Mouse (Mus musculus) WW6 (cell line): ENCODE data around the gene Krtap19-1.
A peak's percentile ranks its signal among the peaks of the same experiment; 100 is the strongest.

Experiments
- DNase-seq: peaks from one replicate; pipeline ENCODE4 v3.0.0-alpha.2; 2013; ENCODE audit warnings: low read depth, low spot score

The Krtap19-1 gene

DNA sequence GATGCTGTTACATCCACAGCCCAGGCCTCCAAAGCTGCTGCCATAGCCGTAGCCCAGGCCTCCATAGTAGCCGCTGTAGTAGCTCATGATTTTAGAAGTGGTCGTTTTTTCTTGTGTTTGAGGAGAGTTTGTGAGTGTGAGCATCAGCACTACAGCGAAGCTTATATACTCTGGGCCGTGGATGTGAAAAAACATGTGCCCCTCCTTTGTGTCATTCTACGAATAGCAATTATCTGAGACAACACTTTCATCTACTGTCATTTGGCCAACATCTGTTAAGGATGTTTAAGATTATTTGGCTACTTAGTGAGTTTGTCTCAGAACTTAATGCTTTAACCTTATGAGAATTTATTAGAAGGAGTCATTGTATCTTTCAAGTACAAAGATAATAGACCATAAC lies at the start of gene Krtap19-1:
Gene Krtap19-1 (minus strand): TSS at position 101 of the 400 bp plus-strand sequence.
- no peak for DNase-seq

DNA sequence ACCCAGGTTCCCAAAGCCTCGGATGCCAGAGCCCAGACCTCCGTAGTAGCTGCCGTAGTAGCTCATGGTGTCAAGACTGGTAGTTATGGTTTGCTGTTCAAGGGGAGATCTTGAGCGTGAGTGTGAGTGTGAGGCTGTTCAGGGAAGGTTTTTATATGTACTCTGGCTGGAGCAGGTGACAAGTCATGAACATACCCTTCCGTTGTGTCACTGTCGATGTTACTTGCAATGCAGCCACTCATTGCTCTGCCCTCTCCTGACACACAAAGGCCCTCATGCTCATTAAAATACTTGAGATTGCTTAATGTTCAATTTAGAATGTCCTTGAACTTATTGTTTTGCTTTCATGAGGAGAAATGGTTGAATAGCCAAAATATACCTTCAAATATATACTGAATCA lies 27.1 kb upstream of the Krtap19-1 start, which contains the start of gene Krtap19-5:
Gene Krtap19-5 (minus strand): TSS at position 101 of the 400 bp plus-strand sequence.
- DNase-seq, result no peak

GRCm38 (mm10) chr16:88886870-88887269 lies 17.7 kb upstream of the Krtap19-1 start:
- DNase-seq, result no peak

GRCm38 (mm10) chr16:88884989-88885388 lies 15.8 kb upstream of the Krtap19-1 start, which contains the start of gene Krtap19-4:
Gene Krtap19-4 (minus strand): TSS chr16:88885089.
- DNase-seq, result no peak

DNA sequence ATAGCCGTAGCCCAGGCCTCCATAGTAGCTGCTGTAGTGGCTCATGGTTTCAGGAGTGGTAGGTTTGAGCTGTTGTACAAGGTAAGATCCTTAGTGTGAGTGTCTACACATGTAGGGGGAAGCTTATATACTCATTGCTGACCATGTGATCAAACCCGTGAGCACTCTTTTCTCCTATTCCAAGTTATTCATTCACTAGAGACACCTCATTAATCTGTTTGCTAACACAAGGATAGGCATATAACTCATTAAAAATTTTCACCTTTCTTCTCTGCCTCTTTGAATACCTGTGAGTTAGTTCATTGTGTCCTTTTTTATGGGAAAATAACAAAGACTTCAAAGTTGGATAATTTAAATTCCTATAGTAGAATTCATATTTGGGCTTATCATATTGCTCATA lies 8.7 kb upstream of the Krtap19-1 start, which contains the start of gene Krtap19-3:
Gene Krtap19-3 (minus strand): TSS at position 101 of the 400 bp plus-strand sequence.
- no peak for DNase-seq

GRCm38 (mm10) chr16:88874169-88874568 lies 5.0 kb upstream of the Krtap19-1 start, which contains the start of gene Krtap19-2:
Gene Krtap19-2 (minus strand): TSS chr16:88874269.
- DNase-seq, result no peak

GRCm38 (mm10) chr16:88864887-88865407 lies 4.3 kb downstream of the Krtap19-1 start:
- no peak for DNase-seq

DNA sequence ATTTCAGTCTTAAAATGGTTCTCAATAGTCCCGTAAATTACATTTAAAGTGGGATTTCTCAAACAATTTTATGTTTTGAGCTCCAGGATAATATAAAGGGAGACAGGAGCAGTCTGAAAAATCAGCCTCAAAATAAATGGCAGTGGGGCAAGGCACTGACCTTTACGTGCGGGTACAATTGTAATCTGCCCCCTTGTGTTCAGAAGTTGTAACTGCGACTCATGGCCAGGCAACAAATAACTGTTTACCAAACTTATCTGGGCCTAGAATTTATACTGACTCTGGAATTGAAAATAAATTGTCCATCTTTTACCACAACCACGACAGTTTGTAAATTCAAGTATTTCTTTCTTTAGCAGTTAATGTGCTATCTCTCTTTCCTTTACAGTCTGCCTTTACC lies 17.8 kb downstream of the Krtap19-1 start:
- peak; percentile 3 for DNase-seq

- DNase-seq, result no peak
Observed at GRCm38 (mm10) chr16:88848558-88848957, 20.7 kb downstream of the Krtap19-1 start.

GRCm38 (mm10) chr16:88847363-88847762 lies 21.8 kb downstream of the Krtap19-1 start:
- DNase-seq, result no peak

GRCm38 (mm10) chr16:88826978-88827377 lies 42.2 kb downstream of the Krtap19-1 start:
- DNase-seq, result no peak

GRCm38 (mm10) chr16:88826095-88826652 lies 43.0 kb downstream of the Krtap19-1 start, which contains the start of gene Krtap14:
Gene Krtap14 (minus strand): TSS chr16:88826145.
- DNase-seq, result no peak

GRCm38 (mm10) chr16:88823736-88824135 lies 45.5 kb downstream of the Krtap19-1 start:
- no peak for DNase-seq

- no peak for DNase-seq
Observed at GRCm38 (mm10) chr16:88820066-88820465, 49.1 kb downstream of the Krtap19-1 start, which contains the start of gene Krtap15. Gene Krtap15 (plus strand): TSS chr16:88820215.
